Mouse (Mus musculus): ENCODE measurements around the gene Zfp710. TPM values are rescaled to one million over a fixed set of nuclear protein-coding genes. Genes with fewer than 3 reads are reported as not detected.
"Not testable (repeated sequence)": the region's sequence is repeated elsewhere in the genome, so short reads cannot be mapped to it uniquely, and the experiment has no call there.

The Zfp710 gene
- polyA plus RNA-seq (2017; shearing (Covaris generic)), result 1 to 10 TPM; 1.8 to 5.1 (median 4.4) TPM

- no peak for ATAC-seq
These were observed at the start of gene Zfp710 for GRCm38 (mm10) chr7:80024521-80025390. Zfp710 (plus strand) TSS chr7:80024814.

DNA sequence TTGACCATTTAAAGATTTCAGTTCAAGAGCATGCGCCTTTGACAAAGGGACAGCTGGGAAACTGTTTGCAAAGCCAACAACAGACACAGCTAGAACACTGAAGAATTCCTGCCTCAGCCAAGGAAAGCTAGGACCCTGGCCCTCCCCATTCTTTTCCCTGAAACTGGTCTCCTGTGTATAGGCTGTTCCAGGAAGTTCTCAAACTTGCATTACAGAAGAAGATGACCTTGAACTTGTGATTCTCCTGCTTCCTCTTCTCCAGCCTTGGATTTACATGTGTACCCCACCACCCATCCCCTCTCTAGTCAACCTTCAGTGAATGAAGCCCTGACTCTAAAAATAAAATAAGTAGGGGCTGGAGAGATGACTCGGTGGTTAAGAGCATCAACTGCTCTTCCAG is 49.3 kb upstream of the Zfp710 start:
- no peak for ATAC-seq

DNA sequence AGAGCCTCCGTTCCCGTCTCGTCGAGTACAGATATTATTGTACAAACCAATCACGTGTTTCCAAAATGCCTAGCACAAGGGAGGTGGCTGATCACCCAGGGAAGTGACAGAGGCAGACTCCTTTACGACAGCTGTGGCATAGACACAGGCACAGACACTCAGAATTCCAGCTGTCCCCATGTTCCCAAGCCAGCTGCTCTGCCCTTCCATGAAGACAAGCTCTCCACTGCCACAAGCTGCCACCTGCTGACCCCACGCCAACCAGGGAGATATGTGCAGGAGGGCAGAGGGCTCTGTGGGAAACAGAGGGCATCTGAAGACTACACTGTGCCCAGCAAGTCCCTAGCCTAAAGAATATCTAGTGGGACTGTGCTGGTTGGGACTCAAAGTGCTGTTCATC is 37.9 kb upstream of the Zfp710 start:
- ATAC-seq, result no peak

- no peak for ATAC-seq
These were observed 36.9 kb upstream of the Zfp710 start for GRCm38 (mm10) chr7:79987745-79988144.

GRCm38 (mm10) chr7:79988466-79988865 is 36.1 kb upstream of the Zfp710 start:
- not testable (repeated sequence) for ATAC-seq

DNA sequence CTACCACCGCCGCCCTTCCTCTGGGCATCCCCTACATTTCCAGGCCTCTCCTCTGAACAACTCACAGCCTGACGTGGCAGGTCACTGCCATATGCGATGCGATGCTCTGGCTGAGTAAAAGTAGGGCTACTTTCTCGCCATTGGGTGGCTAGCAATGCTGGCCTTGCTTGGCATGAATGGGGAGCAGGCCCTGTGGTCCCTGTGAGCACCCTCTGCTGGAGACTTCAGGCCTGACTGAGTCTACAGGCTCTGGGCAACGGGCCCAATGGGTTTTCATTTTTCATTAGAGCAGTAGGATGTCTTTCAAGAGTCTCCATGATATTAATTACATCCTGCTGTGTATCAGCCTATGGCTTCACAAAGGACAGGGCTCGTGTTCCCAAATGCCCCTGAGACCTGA is 30.1 kb upstream of the Zfp710 start:
- ATAC-seq, result no peak

GRCm38 (mm10) chr7:79997761-79998160 is 26.9 kb upstream of the Zfp710 start:
- ATAC-seq, result no peak

DNA sequence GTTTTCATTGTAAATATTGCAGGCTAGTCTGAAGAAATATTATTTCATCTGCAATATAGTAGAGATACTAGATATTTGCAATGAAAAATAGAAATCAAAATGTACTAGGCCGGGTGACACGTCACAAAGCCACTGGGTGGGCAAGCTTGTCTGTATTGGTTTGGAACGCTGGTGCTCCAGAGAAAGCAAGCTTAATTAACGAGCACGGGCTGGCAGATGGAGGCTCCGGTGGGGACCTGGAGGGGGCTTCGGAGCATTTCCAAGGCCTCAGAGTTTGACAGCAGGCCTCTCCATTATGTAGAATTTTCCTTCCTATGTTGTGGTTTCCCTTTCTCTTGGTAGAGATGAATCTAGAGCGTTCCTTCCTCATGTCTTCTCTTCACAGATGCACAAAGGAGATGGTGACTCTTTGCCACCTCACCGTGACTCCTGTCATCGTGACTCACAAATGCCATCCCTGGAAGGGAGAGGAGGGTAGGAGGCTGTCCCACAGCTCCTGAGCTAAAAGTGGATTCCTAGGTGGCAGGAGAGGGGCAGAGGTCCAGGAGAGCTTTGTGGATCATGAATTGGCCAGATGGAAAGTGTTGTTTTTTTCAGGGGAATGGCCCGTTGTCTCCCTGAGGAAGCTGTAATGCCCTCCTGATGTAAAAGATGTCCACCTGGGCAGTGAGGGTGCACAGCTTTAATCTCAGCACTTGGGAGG is 22.1 kb upstream of the Zfp710 start:
- no peak for ATAC-seq

DNA sequence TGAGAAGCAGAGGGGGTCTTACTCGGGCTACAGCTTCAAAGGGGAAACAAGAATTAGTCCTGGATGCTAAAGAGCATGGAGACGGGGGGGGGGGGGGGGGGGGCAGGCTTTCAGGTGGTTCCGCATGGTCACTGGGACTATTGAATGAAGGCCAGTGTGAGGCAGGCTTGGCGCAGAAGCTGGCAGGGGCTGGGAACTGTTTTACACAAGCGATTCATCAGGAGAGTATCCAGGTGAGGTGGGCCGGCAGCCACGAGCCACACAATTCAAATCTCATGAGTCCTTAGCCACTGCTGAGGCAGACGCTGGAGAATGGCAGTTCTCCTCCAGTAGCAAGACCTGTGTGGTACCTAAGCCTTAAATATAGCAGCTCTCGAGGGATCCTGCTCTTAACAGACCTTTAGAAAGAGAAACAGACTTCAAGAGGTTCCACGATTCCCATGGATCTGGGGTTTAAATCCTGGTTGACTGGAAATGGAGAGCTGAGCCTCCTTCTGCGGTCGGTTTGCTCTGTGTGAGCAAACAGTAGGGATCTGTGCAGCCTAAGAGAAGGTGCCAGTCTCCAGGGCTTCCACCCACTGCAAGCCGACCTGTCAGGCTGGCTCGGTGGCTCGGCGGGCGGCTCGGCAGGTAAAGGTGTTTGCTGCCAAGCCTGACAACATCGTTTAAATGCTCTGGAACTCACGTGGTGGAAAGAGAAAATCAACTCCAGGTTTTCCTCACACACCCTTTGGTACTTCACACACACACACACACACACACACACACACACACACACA is 19.6 kb upstream of the Zfp710 start:
- ATAC-seq, result no peak

GRCm38 (mm10) chr7:80010680-80011079 is 13.9 kb upstream of the Zfp710 start:
- ATAC-seq, result no peak

DNA sequence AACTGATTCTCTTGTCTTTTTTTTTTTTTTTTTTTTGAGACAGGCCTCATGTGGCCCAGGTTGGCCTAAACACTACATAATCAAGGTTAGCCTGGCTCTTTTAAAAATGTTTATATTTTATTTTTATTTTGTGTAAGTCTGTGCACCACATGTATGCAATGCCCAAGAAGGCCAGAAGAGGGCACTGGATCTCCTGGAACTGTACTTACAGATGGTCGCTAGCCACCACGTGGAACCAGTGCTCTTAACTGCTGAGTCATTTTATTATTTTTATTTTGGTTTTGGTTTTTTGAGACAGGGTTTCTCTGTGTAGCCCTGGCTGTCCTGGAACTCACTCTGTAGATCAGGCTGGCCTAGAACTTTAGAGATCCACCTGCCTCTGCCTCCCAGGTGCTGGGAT is 13.1 kb upstream of the Zfp710 start:
- ATAC-seq, result no peak

DNA sequence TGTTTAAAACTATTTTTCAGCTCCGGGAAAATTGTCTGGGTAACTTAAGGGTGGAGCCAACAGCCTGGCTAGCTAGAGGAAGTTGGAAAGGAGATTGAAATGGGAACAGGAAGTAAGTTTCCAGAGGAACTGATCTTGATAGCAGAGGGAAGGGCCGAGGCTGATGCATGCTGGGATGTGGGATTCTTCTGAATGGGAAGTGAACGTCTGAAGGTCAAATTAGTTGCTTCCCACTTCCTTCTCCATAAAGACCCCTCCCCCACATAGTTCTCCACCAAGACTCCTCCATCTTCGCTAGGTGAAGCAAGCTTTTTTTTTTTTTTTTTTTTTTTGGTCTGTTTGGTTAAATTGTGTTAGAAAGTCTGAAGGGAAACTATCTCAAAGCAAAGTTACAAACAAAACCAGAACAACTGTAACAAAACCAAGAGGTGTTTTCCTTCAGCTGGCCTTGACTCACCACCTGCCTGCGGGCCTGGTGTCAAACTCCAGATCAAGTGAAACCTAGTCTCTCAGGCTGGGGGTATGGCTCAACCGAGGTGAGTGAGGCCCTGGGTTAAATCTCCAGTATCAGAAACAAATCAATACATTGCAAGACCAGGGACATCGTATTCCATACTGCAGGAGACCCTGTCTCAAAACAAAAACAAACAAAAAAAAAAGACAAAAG is 10.6 kb upstream of the Zfp710 start:
- ATAC-seq, result no peak

- no peak for ATAC-seq
These were observed 9.5 kb upstream of the Zfp710 start for GRCm38 (mm10) chr7:80014826-80015755.

- no peak for ATAC-seq
These were observed 5.8 kb upstream of the Zfp710 start for GRCm38 (mm10) chr7:80018506-80019452.

- ATAC-seq, result peak; percentile 57
These were observed 786 bp upstream of the Zfp710 start for GRCm38 (mm10) chr7:80023621-80024435.

DNA sequence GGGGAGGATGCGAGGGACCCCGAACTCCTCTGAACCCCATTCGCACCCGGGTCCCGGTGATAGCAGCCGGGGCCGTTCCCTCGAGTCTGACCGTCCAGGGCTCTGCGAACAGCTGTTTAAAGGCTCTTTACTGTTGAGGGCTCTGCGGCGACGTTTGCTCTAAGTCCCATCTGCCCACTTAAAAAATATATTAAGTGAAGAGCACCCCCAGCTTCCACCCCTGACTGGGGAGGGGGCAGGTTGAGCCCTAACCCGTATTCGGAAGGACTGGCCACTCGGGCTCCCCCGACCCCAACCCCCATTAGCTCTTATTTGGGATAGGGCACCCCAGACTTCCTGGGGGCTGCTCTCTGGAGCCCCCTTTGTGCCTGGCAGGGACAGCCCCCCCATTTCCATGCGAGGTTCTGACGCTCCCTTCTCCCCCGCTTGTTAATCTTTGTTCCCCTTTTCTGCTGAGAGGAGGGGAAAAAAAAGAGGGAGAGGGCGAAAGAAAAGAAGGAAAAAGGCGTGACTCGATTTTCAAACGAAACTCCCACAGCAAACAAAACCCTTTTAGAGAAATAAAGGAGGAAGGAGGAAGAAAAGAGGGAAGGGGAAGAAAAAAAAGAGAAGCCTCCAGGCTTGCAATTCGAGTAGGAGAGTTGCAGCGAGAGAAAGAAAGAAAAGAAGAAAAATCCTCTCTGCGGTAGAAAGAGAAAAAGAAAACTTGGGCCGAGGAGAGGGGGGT is 940 bp downstream of the Zfp710 start:
- ATAC-seq, result no peak

DNA sequence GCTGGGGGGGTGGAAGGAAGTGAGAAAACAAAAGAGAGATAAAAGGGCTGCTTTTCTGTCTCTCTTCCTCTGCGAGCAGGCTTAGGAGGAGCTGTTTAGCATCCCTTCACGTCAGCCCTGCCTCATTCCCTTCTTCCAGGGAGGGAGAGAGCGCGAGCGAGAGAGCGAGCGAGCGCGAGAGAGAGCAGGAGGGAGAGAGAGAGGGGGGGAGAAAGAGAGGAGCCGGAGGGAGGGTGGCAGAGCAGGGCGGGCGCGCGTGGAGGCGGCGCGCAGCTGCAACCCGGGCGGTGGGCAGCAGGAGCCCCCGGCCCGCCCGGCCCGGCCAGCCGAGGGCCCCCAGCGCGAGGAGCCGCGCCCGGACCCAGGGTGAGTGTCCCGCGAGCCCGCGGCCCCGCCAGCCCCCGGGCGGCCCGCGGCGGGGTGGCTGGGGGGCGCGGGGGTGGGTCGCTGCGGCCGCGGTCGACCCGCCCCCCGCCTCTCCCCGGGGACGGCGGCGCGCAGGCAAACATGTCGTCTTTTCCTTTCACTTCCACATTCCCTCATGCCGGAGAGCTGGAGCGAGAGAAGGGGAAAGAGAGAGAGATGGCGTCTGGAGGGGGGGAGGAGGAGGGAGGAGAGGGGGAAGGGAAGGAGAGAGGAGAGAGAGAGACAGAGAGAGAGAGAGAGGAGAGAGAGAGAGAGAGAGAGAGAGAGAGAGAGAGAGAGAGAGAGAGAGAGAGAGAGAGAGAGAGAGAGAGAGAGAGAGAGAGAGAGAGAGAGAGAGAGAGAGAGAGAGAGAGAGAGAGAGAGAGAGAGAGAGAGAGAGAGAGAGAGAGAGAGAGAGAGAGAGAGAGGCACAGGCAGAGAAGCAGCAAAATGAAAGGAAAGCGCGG is 1.7 kb downstream of the Zfp710 start:
- peak; percentile 44 for ATAC-seq
